Mouse (Mus musculus) left cerebral cortex, adult 9 months (tissue): Measurements from ENCODE around the gene Shbg.
A peak's percentile ranks its signal among the peaks of the same experiment; 100 is the strongest.

ENCODE experiments used
- DNase-seq, 2 experiments: peaks; one replicate each; pipeline ENCODE4 v3.0.0; 2022; ENCODE audit warnings: low spot score in 2 of 2

Gene Shbg

DNA sequence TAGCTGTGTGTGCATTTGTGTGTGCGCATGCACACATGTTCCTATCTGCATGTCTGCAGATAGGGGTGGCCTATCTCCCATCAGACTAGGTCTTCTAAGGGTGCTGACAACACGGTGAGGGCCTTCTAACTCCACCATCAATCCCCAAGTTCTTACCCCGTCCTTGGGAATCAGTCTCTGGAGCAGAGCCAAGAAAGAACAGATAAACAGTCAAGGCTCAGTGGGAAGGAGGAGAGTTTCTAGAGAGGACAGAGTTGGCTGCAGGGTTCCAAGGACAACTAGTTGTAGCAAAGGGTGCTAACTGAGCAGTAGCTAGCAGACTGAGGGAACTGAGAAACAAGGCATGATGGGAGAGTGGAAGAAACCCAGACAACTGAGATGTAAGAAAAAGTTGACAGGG is 15.9 kb downstream of the Shbg start:
- DNase-seq, result no peak

DNA sequence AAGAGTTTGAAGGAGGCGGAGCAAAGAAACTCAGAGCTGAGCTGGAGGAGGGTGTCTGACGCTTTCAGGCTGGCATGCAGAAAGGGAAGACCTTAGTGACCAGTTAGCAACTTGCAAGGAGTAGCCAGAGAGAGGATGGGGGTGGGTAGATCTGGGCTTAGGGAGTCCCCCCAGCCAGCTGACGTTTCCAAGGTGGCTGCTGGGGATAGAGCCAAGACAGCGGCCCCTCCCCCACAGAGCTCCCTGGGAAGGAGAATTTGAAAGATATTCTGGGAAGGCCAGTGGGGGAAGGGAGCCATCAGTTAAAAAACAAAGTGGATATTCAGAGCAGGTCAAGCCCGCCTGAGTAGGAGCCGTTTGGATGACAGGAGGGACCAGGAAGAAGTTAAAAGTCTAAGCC is 17.6 kb downstream of the Shbg start:
- peak in 1 of 2 experiments; percentile 76 for DNase-seq

DNA sequence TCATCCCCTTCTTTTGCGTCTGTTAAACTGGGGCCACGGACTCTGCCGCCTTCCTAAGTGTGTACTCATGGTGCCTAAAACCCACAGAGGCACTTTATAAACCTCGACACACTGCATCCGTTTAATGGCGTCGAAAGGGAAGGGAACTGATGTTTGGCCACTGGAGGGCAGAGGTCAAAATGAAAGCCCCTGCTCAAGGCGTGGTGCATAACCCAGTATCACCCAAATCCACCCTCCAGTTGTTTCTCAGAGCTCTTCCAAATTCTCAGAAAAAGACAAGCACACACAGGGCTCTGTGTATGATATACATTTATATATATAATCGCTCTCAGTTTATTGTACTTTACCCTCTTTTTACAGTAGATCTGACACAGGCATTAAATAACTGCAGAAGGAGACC is 18.3 kb downstream of the Shbg start:
- DNase-seq, result no peak

DNA sequence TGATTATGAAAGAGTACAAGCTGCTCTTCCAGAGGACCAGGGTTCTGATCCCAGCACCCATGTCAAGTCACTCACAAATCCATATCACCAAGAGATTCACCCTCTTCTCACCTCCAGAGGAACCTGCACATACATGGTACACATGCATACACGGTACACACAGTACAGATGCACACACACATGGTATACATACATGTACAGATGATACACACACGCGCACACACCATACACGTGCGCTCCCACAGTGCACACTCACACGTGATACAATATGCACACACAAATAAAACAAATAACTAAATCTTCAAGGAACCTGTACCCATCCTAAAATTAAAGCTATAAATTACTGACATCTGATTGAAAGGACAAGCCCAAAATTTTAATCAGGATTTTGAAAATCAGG is 22.9 kb downstream of the Shbg start:
- DNase-seq, result no peak

DNA sequence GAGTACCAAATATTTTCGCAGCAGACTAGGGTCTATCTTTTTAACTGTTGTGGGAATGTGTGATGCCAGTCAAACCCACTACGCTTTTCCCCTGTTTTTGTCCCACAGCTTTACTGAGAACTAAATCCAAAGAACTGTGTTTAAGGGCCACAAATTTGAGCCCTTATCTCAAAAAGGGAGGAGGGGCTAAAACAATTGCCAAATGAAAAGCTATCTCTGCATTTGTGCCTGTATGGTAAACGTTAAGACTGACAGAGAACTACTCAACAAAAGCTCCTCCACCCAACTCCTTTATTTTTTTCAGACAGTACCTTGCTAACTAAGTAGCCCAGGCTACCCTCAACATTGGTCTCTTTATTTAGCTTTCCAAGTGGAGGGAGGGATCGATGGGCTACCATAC is 24.9 kb downstream of the Shbg start:
- DNase-seq, result no peak

DNA sequence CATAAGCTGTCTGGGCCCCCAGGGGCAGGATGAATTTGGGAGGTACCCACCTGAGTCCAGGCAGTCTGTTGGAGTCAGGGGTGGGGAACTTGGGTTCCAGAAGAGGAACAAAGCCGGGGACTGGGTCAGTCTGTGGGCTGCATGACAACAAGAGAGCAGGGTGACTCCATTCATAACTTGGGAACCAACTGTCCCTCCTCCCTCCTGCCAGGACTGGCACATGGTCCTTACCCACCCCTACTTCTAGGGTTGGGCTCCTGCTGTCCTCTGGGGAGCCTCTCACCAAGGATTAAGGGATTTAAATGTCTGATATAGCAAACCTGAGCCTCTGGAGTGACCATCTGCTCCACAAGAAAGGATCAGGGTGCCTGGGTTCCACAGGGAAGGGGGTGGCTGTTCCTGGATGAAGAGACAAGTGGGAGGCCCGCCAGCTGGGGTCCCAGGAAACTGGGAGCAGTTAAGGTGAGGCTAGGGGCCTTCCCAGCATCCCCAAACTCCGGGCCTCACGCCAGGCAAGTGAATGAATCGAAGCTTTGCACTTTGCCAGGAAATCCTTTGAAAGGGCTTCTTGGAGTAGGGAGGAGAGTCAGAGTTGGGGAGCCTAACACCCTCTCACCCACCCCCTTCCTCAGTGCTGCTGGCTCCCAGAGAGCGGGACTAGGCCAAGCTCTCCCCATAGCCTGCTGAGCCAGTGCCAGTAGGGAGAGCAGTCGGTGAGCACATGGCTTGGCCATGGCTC is 25.6 kb downstream of the Shbg start:
- DNase-seq, result peak; percentile 66 to 76

DNA sequence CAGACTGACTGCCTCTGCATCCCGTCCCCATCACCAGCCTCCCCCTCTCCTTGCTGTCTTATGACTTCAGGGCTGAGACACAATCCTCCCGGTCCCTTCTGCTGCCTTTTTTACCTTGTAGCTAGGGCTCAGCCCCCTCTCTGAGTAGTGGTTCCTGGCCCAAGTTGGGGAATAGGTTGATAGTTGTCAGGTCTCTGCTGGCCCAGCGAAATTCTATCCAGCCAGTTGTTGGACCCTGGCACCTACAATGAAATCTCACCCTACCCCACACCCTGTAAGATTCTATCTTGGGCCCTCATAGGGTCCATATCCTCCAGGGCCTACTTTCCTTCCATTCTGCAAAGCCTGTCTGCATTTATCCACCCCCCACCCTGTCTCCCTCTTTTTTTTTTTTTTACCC is 26.3 kb downstream of the Shbg start:
- DNase-seq, result no peak

DNA sequence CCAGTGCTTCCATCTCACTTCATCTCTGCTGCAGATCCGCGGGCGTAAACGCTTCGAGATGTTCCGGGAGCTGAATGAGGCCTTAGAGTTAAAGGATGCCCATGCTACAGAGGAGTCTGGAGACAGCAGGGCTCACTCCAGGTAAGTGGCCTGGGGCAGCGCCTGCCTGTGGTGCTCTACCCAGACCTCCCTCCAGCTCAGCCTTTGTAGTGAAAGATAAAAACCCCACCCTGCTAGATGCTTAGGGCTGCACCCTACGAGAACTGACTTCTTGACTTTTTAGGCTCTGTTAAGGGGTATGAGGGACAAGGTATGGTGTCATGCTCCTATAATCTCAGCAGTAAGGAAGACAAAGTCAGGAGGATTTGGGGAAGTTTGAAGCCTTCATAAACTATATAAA is 27.1 kb downstream of the Shbg start:
- DNase-seq, result no peak

DNA sequence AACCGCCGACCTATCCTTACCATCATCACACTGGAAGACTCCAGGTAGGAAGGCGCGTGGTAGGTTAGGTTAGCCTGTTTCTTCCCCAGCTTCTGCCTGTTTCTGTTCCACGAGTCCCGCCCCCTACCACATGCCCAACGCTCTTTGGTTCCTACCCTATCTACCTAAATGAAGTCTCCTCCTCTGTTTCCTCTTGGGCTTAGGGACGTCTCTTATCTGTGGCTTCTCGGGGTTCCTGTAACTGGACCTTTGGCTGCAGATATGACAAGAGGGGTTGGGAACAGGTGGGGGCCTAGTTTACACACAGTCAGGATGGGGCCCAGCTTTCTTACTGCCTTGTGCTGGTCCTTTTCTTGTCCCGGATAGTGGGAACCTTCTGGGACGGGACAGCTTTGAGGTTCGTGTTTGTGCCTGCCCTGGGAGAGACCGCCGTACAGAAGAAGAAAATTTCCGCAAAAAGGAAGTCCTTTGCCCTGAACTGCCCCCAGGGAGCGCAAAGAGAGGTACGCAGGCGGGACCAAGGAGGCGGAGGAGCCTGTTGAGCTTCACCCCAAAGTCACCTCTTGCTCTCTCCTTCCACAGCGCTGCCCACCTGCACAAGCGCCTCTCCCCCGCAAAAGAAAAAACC is 28.4 kb downstream of the Shbg start:
- no peak for DNase-seq

DNA sequence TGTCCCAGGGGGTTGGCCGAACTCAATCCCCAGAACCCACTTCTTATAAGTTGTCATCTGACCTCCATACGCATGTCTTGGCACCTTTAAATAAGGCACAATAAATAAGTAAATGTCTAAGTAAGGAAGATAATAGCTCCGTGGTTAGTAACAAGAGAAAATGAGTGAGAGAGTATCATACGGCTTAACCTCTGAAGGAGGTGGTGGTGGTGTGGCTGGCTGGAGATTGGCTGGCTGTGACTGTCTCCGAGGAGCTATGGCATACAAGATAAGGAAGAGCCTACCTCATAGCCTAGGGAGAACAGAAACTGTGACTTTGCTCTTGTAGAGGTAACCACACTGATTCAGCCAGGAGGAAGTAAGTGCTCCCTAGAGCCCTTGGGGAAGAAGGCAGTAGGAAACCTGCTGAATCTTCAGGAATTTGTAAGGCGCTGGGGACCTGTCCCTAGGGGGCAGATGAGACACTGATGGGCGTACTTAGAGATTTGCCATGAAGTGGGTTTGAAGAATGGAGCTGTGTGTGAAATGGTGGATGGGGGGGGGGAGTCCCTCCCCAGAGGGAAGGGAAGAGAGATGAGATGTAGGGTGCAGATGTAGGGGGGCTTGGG is 31.9 kb downstream of the Shbg start:
- DNase-seq, result no peak

DNA sequence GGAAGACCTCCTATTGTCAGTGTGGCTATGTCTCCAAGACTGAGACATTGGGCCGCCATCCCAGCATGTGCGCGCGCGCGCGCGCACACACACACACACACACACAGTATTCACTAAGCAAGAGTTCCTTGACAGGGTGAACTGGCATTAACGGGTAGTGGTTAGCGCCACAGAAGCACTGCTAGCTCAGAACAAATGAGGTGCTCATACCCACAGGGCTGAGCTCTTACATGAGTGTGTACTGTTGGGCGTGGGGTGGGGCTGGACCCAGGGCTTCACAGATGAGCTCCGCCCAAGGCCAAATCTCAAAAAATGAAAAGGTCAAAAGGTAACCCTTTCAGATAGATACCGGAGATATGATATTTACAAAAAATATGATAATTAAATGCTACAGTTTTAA is 32.8 kb downstream of the Shbg start:
- no peak for DNase-seq

DNA sequence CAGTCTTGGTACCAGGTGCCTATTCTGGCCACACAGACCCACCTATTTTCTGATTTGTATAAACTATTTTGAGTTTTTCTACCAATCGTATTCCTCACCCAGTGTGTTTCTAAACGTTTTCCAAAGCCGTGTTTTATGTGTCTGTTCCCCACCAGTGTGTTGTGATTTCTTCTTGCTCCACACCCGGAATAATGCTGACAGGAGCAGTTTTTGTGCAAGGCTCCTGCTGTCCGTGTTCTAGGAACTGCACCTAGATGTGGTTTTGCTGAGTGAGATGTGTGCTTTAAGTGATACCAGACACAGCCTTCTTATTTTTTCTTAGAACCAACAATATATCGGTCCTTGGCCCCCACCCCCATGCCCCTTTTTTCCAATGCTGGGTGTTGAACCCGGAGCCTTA is 33.7 kb downstream of the Shbg start:
- DNase-seq, result no peak

DNA sequence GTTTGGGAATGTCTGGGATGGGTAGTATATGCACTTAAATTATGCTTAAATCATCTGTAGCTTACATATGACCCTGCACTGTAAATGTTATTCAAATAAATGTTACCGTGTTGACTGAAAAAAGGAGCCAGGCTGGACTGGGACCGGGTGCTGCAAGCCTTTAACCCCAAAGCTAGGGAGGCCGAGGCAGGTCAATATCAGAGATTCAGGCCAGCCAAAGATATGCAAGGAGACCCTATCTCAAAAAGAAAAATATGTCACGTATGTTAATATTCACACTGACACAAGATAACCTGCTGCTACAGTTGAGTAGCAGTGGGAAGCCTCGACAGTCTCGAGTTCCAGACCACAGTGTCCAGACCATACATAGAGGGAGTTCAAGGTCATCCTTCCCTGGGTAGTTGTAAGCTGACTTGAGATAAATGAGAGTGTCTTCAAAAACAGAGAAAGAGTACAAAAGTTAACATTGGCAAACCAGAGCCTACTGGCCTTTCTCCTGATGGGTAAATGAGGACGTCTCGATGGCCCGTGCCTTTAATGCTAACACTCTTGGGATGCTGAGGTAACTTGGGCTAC is 35.4 kb downstream of the Shbg start:
- DNase-seq, result no peak

DNA sequence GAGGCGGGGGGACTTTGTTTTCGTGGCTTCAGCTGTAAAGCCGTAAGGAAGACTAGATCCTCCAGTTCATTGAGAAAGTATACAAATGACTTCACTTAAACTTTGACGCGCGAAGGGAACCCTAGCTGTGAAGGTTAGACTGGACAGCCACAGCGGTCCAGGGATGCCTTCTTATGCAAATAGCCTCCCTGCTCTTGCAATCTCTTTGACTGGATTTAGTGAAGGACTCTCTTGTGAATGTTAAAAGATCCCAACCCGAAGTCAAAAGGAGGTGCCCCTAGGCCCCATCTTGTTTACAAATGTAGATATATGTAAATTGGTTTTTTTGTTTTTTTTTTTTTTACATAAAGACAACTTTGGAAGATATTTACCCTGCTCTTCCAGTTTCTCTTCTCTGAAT is 35.9 kb downstream of the Shbg start:
- DNase-seq, result no peak

DNA sequence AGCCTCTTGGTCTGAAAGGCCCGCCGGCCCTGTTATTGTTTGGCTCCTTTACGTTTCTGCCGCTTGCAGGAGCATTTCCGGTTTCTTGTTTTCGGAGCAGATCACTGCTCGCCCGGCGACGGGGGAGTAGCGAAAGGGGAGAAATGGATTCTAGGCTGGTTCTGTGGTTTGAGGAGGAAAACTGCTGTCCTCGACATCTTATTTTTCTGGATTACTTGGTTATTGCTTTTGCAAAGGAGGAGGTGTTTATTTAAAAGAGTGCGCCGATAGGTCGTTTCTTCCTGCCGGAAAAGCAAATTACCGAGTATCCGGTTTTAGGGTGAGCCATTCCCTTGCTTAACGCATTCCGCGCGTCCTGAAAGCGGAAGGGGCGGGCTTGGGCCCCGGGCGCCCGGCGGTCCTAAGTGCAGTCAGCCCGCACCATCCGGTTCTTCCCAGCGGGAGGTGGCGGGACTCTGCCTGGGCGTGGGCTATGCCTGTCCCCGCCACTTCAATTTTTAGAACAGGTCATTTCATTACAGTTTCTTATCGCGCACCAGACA is 36.5 kb downstream of the Shbg start:
- peak; percentile 75 to 89 for DNase-seq

DNA sequence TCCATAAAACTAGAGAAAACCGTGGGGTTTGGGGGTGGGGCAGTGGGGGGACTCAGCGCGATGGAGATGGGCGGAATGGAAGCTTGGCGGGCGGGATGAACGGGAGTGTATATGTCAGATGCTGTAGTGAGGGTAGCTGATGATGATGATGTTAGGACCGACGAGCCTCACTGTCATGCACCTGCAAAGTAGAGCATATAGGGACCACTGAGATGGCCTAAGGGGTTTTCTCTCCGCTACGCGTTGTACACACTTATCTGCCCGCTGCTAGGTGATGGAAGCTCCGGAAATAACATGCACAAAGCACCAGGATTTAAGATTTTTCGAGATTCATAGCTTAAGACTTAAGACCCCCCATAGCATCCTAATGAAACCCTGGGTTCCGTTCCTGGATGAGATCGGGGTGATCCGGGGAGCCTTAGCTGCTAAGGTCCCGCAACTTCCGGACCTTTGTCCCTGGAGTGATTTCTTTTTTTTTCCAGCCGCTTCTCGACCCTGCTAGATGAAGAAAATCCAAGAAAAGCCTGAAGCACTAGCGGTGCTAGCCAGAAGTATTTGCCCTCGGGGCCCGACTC is 37.0 kb downstream of the Shbg start:
- DNase-seq, result no peak

DNA sequence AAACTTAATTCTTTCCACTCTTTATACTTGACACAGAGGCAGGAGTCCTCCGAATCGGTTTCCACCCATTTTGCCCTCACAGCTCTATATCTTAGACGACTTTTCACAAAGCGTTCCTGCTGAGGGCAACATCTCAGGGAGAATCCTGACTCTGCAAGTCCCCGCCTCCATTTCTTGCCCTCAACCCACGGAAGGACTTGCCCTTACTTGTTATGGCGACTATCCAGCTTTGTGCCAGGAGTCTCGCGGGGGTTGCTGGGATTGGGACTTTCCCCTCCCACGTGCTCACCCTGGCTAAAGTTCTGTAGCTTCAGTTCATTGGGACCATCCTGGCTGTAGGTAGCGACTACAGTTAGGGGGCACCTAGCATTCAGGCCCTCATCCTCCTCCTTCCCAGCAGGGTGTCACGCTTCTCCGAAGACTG is 37.6 kb downstream of the Shbg start, which contains the start of the genes Wrap53 and Trp53:
TSS of gene Wrap53 (minus strand) at position 165 of the 424 bp plus-strand sequence.
TSS of gene Trp53 (plus strand) at position 269 of the 424 bp plus-strand sequence.
- peak; percentile 86 to 92 for DNase-seq

DNA sequence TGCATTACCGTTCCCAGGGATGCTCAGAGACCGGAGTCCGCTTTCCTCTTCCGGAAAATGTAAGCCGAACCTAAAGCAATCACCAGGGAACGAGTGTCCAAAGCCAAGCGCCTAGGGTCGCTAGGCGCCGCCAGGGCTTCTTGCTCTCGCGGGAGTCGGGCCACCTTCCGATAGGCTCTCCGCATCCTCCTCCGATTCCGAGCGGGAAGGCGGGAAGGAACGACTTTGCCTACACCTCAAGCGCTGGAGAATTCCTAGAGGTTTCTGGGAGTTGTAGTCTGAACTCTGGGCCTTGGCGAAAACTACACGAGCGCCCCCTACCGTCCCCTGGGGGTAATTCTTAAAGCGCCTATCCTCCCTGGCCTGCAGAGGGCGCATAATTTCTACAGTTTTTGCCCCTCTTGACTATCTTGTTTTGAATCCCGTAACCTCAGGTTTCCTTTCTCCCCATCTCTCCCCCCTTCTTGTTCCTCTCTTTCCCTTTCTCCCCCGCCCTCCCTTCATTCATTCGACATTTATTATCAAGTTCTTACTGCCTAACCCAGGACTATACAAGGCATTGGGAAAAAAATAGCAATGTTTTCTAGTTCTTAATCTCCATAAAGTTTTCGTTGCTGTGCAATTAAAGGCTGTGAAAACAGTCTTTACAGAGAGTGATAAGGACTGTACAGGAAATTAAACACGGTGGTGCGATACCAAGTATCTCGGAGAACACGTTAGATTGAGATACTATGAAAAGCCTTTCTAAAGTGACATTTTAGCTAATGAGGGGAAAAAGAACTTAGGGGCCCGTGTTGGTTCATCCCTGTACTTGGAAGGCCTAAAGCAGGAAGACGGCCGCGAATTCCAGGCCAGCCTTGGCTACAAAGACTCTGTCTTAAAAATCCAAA is 38.3 kb downstream of the Shbg start:
- DNase-seq, result peak; percentile 95 to 100

DNA sequence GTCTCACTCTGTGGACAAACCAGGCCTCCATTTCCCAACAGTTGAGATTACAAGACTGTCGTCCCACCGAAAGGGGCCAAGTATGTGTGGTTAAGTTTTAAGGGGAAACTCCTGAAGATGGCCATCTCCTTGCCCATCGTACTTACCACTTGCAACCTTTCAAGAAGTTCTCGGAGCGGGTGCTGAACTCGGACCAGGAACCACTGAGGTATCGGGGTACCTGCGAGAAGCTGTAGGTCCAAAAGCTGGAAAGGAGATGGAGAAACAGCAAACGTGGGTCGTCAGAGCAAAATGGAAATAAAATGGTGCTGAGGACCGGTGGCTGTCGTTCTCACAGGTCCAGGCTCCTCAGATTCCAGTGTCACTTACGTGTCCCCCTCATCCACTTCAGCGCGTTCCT is 39.4 kb downstream of the Shbg start:
- DNase-seq, result no peak

DNA sequence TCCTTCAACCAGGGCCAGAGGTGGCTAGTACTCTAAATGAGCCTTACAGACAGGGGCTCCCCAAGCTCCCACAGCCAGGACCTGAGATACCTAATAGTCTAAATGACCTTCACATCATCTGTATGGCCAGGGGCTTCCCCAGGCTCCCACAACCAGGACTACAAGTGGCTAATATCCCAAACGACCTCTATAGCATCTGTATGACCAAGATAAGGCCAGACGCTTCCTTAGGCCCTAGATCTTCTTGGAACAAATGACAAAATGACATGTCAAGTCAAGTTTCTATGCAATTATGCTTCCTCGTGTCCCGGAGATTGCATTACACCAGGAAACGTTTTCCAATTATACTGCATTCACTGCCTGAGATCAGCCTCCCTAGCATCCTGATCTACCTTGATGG is 41.4 kb downstream of the Shbg start:
- no peak for DNase-seq

DNA sequence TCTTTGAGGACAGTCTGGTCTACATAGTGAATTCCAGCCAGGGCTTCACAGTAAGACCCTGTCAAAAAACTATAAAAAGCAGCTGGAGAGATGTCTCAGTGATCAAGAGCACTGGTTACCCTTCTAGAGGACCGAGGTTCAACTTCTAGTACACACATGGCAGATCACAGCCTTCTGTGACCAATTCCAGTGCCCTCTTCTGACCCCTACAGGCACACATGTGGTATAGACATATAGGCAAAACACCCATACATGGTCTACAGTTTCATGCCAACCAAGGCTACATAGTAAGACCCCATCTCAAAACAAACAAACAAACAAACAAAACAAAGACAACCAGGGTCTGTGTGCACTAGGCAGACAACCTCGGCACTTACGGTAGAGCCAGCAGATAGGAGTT is 42.5 kb downstream of the Shbg start:
- DNase-seq, result no peak
